Mouse (Mus musculus): ENCODE measurements around the gene Nmt2.
A peak's percentile ranks its signal among the peaks of the same experiment; 100 is the strongest.

The Nmt2 gene

DNA sequence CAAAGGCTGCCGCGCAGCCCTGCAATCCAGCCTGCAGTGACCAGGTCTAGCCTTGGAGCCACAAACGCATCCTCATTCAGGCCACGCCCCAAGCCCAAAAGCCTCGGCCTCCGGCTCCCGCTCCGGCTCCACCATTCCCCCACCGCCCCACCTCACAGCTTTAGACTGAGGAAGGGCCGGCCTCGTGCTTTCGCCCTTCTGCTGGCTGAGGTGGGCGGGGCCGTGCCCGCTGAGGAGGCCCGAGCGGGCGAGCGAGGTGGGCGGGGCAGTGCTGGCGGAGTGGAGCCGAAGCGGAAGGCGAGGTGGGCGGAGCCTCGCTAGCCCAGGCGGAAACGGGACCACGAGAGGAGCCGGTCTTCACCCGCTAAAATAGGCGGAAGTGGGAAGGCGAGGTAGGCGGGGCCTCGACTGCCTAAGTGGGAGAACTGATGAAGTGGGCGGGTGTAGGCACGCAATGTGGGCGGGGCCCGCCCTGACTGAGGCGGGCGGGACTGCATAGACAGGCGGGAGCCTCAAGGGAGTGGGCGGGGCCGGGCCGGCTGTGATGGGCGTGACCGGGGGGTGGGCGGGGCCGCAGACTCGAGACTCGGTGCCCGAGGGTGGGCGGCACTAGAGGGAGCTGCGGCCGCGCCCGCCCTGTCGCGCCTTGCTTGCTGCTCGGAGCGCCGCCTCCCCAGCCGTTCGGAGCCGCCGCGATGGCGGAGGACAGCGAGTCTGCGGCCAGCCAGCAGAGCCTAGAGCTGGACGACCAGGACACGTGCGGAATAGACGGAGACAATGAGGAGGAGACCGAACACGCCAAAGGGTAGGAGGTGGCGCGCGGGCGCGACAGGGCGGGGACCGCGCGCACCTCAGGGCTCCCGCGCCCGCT is at the start of gene Nmt2:
Gene Nmt2 (plus strand): TSS at position 611 of the 871 bp plus-strand sequence.
- peak; percentile 98 to 99 for DNase-seq (ENCODE audit: low spot score in 2 of 2)

DNA sequence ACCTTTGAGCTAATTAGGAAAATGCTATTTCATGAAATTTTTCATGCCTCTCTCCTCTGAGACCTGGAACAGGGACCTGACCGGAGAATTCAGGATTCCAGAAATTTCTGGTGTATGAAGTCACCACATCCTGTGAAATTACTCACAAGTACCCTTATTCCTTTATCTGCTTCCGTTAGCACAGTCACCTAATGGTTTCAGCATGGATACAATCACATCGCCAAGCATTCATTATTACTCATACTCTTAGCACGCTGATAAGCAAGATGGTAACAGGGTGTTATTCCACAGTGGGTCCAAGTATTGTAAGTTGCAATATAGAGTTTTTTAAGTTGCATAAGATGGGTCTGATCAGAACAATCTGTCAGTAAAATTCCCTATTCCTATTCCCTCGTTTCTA is 44.8 kb upstream of the Nmt2 start:
- no peak for DNase-seq (ENCODE audit: low spot score in 2 of 2)

DNA sequence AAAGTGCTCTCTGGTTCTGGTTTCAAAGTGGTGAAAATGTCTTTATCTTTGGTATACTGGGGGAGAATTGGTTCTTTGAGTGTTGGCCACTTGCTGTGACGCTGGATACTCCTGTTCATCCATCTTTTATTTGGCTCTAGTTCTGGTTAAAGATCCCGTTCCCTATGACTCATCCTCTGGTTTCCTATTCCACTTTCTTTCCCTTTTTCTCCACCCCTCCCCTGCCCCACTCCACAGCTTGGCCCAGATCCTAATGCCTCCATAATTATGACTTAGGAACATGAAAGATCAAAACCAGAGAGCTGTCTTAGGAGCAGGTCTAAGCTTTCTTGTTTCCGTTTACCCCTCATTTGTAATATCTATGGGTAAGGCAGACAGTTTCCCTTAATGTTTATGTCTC is 39.8 kb upstream of the Nmt2 start:
- DNase-seq (ENCODE audit: low spot score in 2 of 2): no peak

DNA sequence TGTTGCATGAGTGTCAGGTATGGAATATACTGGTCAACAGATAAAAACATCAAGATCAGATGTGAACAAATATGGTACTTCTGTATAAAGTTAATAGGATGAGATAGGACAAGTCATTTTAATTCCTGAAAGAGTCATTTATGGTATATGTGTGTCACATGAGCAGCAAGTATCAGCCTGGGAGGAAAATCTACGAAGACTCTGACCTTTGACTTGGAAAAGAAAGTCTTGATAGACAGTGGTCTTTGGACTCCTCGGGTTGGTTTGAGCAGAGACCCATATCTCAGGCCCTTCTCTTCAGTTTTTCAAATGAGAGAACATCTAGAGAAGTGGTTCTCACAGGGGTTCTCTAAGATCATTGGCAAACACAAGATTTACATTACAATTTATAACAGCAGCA is 32.7 kb upstream of the Nmt2 start:
- no peak for DNase-seq (ENCODE audit: low spot score in 2 of 2)

DNA sequence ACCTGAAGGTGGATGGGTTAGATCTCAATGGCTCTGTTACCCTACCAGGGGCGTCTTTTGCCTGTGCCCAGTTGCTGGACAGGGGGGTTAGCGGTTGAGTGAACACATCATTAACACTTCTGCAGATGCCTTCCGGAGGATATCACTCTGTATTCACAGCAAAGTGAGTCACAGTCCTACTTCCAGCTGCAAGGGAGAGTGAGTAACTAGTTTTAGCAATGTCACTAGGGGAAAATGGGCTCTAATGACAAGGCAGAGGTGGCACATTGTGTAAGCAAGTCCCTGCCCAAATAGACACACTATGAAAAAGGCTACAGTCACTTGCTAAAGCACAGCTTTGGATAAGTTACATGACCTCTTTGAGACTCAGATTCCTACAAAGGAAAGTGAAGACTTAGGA is 17.5 kb upstream of the Nmt2 start:
- DNase-seq (ENCODE audit: low spot score in 2 of 2): no peak

DNA sequence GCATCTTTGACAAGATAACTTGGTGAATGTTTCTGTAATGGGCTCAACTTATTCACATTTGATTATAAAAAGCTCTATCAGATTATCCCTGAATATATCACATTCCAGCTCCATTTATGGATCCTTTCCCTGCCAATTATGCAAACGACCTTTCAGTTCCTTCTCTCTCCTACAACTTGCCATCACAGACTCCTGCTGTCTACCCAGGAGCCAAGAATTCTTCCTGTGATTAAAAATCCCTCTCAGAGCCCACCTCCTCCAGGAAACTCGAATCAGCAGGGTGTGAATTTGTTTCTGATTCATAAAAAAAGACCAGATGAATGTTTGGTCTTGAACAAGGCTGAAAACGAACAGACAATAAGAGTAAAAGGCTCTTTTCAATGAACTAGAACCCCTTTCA is 16.1 kb upstream of the Nmt2 start:
- DNase-seq (ENCODE audit: low spot score in 2 of 2): peak in 1 of 2 experiments; percentile 5

DNA sequence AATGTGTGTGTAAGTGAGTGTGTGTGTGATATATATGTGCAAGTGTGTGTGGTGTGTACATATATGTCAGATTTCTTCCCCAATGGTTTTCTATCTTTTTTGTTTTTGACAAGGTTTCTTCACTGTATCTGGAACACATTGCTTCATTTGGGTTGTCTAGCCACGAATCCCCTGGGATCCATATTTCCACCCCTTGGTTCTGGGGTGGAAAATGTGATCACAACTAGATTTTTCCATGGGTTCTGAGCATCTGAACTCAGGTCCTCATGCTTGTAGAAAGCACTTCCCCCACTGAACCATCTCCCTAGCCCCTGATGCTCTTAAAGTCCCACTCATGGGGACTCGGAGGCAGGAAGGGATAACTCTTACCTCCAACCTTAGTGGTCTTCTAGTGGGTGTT is 10.7 kb upstream of the Nmt2 start:
- DNase-seq (ENCODE audit: low spot score in 2 of 2): no peak

DNA sequence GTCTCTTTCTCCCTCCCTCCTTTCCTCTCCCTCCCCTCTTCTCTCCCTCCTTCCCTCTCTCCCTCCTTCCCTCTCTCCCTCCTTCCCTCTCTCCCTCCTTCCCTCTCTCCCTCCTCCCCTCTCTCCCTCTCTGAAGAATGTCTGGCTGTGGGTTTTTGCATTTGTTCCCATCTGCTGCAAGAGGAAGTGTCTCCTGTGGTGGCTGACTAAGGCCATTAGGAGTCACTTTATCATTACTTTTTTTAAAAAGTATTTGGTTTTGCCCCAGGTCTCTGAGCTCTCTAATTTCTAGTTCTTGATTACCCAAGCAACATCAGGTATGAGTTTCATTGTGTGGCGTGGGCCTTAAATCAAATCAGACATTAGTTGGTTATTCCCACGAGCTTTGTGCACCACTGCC is 7.9 kb upstream of the Nmt2 start:
- DNase-seq (ENCODE audit: low spot score in 2 of 2): no peak

DNA sequence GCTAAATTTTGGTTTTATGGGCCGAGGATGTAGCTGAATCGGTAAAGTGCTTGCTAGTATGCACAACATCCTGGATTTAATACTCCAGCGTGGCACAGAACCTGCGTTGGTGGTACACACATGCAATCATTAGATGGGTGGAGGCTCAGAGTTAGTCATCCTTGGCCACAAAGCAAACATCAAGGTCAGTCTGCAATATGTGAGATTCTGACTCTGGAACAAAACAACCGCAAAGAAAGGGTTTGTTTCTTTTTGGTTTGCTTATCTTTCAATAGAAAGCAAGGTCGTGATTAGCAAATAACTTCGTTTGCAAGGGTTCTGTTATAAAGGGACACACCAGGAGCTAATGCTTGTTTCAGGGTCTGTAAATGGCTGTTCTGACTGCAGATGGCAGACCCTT is 6.5 kb upstream of the Nmt2 start:
- no peak for DNase-seq (ENCODE audit: low spot score in 2 of 2)

DNA sequence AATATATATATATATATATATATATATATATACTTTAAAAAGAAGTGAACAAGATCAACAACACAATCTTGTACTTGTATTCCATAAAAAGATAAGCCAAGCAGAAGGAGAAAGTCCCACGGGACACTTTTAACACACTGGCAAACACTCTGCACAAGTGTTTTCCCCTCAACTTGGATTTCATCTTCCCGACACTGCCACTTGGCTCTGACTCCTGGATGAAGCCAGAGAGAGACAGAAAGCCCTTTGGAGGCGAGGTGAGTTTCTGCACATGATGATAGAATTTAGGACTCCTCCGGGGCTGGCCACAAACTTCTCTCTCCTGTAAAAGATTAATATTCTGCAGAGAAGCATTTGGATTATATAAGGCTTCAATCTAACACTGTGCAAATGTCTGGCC is 2.7 kb upstream of the Nmt2 start:
- DNase-seq (ENCODE audit: low spot score in 2 of 2): no peak

DNA sequence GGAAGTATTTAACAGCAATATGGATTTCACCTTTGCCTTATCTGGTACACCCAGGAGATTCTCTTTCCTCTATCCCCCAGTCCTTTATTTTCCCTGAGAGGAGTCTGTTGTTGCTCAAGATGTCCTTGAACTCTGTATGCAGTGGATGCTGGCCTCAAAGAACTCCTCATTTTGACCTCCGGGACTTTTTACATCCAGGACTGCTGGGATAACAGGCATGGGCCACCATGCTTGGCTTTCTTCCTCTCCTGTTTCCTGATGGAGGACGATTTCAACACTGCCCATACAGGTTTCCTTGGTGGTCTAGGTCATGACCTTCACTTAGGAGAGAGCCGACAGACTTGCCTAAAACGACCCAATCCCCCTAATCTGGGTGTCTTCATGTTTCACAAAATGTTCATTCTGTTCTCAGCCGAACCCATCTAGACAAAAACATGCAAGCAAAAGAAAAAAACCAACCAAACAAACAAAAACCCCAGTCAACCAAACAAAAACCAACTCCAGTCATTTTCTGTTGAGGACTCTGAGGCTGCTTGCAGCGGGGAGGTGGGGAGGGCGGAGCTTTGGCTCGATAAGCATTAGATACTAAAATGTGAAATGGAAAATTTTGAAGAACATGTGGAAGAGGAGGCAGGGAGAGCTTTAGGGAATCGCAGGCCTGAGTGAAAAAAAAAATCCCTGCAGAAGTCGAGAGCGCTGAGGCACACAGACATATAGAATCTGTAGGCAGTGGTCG is 978 bp upstream of the Nmt2 start:
- DNase-seq (ENCODE audit: low spot score in 2 of 2): no peak

DNA sequence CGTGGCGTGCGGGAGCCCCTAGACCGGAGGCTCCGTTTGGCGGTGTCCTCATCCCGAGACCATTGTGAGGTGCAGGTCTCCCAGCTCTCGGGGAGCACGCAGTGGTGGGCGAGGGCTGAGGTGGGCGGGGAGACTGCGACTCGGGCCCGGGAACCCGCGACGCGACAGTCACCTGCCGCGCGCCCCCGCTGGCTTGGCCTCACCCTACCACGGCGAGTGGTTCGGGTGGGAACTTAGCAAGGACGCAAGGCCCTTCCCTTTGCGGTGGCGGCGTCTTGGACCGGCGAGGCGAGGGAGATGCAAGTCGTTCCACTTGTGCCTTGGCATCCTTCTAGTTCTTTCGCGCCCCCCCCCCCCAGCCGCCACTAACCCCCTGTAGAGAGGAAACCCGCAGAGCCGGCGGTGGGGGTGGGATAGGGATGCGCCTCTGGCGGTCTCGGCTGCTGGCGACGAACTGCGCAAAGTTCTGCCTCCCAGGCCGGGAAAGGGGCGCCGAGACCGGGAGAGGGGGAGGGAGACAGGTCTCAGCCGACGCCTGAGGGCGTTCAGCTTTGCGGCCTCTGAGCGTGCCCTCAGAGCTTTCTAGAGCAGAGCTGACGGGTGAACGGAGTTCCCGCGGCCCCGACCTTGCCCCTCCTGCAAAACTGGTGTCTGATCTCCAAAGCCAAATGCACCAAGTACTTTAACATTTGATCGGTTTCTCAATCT is 615 bp downstream of the Nmt2 start:
- peak; percentile 41 to 47 for DNase-seq (ENCODE audit: low spot score in 2 of 2)

DNA sequence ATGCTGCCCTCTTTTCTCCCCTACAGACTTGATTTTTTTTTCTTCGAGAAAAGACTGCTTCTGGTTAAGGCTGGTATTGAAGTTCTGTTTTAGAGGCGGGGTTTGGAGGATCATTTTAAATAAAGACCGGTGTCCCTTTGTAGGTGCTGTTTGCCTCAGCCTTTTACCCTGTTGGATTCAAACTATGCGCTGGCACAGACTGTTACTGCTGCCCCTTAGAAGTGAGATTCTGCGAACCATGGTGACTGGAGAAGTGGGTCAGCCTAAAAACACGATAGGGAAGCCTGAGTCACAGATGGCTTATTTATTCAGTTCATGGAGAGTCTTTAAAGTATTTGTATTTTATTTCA is 1.1 kb downstream of the Nmt2 start:
- no peak for DNase-seq (ENCODE audit: low spot score in 2 of 2)

DNA sequence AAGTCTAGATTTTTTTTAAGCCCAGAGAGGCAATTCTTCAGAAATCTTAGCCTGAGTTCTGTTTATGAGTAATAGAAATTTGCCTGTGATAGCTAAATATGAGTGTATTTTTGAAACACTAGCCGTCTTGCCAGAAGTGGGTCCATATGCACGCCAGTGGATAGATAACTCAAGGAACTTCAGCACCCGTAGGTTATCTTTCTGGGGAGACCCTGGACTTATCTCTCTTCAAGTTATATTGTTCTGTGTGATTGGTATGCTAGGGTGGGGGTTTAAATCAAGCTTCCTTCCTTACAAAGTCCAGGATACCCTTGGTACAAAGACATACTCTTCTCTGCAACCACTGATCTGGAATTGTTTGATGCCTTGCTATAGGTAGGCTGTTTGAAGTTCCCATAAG is 1.7 kb downstream of the Nmt2 start:
- DNase-seq (ENCODE audit: low spot score in 2 of 2): no peak

DNA sequence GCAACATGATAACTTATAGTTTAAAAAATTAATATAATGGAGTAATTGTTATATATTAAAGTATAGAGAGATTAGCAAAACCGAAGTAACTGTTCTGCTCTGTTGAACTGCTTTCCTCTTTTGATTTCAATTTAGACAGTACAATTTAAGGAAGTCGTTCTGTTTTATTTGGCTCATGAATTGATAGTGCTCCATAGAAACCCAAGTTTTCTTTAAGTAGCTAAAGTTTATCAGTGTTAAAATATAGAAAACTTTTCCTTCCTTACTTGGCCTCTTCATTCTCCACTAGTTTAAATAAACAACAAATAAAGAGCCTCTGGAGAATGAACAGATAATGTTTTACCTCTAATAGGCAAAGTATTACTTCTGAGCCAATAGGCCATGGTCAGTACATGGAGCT is 2.2 kb downstream of the Nmt2 start:
- no peak for DNase-seq (ENCODE audit: low spot score in 2 of 2)

DNA sequence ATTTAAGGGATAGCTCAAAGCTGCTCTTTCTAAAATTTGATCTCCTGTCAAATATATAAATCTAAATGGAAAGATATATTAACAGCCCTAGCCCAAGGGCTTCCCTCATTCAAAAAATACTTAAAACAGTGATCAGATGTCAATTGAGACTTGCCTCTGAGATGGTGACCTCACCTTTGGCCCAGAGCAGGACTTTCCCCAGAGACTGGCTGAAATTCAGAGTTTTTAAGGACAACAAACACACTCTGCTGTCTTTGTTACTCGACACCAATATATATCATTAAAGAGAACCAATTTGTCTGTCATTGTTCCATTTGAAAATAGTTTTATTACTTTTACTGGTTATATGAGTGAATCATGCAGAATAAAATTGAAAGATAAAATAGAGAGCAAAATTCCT is 5.6 kb downstream of the Nmt2 start:
- no peak for DNase-seq (ENCODE audit: low spot score in 2 of 2)

DNA sequence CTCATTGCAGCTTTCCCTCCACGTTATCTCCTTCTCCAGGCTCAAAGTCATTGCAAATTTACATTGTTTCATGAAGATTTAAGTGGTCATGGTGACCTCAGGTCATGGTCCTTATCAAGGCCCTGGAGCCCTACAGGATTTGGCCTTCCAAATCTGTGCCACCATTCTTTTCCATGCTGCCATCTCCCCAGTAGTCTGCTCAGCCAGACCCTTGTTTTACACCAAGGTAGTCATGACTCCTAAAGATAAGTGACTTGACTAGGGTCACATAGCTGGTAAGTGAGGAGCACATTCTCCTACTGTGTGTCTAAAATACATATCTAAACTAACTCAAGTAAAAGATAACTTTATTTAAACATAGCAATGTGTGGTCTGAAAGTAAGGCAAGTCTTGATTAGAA is 8.2 kb downstream of the Nmt2 start:
- no peak for DNase-seq (ENCODE audit: low spot score in 2 of 2)

DNA sequence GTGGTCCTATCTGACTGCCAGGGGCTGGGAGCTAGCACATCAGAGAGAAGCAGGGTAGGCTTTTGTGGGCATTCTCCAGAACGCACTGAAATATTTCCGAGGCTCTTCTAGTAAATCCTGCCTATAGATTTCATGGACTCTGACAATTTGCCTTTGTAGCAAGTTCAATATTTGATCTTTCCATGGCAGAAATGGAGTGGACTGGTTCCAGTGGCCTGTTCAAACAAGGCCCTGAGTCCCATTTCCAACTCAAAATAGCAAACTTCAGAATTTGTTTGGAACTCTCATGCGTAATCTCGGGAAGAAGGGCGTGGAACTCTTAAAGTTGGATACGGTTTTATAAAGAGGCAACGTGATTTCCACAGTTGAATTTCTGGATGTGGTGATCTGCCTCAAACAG is 11.8 kb downstream of the Nmt2 start:
- no peak for DNase-seq (ENCODE audit: low spot score in 2 of 2)

DNA sequence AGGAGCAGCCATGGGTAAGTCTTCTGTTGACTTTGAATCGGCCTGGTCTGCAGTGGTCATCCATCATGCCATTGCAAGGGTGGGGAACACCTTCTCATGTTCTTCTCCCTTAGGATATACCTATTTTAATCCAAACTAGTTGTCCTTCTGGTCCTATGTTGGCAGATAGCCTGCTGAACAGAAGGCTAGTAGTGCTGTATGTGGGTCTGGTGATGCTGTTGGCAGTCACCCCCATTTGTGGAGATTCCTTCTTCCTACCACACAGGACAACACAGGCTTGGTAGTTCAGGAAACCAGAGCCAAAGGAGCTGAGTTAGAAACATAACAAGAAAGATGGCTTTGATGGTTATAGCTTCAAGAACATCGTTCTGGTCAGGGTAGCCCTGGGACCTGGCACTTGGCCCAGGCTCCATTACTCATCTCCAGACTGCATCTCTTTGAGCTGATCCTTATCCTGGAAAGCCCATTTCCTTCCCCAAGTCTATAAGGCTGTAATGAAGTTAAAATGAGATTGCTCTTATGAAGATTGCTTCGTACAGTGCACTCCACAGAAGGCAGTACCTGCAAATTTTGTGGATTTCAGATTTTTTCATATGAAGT is 21.5 kb downstream of the Nmt2 start:
- peak in 1 of 2 experiments; percentile 28 for DNase-seq (ENCODE audit: low spot score in 2 of 2)

DNA sequence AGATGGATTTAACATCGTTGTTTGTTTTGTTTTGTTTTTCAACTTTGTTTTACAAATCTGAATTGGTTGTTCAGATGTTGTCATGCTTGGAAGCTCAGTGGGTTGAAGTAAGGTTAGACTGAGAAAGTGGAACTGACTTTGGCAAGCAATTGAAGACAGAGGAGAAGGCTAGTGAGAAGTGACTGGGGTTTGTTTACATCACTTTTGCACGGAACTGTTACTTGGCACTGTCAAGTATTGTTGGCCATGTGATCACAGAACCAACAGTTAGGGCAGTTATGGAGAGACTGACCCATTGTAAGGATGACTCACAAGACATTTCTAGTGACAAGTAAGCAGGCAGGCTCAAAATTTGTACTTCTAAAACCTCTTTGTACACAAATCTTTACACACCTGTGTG is 39.1 kb downstream of the Nmt2 start:
- DNase-seq (ENCODE audit: low spot score in 2 of 2): no peak

DNA sequence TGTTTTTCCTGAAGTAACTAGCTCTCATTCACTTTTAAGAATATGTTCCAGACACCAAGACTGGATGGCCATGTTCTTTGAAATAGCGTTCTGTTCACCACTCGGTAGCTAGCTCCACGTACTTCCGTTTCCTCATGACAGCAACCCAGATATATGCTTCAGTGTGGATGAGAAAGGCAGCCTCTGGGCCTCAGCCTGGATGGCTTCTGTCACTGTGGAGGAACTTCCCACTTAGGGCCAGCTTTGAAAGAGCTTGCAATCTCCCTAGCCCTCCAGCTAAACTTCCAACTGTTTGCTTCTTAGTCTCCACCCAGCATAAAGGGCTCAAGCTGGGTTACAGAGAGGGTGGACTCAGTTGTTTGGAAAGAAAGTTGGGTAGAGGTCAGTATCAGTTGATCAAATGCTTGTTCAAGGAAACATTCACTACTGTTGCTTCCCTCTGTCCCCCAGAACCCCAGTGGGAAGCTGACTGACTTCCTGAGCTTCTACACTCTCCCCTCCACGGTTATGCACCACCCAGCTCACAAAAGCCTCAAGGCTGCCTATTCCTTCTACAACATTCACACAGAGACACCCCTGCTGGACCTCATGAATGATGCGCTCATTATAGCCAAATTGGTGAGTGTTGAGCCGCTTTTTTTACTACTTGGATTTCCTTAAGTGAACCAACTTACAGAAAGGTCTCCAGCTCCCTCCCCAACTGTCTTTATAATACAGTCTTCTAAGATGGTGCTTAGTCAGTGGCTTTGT is 40.5 kb downstream of the Nmt2 start:
- DNase-seq (ENCODE audit: low spot score in 2 of 2): no peak

DNA sequence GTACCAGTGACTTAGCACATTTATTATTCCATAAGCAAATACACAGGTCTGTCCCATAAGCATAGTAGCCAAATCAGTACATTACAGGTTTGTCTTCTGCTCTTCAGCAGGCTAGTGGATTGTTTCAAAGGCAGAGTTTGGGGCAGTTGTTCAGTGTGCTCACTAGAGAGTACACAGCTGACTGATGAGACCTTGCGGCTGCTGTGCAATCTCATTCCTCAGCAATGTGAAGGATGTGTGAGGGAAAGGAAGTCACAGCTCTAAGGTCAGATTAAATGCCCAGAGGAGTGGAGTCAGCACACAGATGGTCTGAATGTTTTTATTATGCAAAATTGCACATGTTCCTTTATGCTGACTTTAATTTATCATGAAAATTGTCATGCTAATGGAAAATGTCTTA is 42.5 kb downstream of the Nmt2 start:
- DNase-seq (ENCODE audit: low spot score in 2 of 2): no peak

Data from right cerebral cortex, postnatal 36 days (tissue).